Mouse (Mus musculus) stomach, postnatal 0 days (tissue): ENCODE measurements at regions not wholly inside any gene's neighbourhood (a gene's known extent, or its start where the extent isn't known, plus 50 kb on each side); places are given as distances from the start of the nearest gene placed in this dataset.

ENCODE experiments used
- ATAC-seq: fragments of 200-750 bp; cut with Nextera tagmentation; 2 replicates; pipeline ENCODE4 v1.8.0; 2017; ENCODE audit not compliant: low FRiP score, low TSS enrichment
- DNase-seq: peaks from one replicate; pipeline ENCODE4 v3.0.0-alpha.2; 2016; ENCODE audit warnings: low spot score
- H3K27ac ChIP-seq: fragments of 300-500 bp; sonication (generic); replicated peaks from 2 replicates; pipeline ENCODE4 v1.5.1; 2014; ENCODE audit warnings: mild to moderate bottlenecking, control low read depth
- H3K27me3 ChIP-seq: fragments of 300-500 bp; sonication (generic); 2 replicates; pipeline ENCODE4 v1.6.1; 2014; ENCODE audit warnings: low read length; ENCODE audit not compliant: control insufficient read depth, insufficient read depth
- H3K36me3 ChIP-seq: fragments of 300-500 bp; sonication (generic); 2 replicates; pipeline ENCODE4 v1.6.1; 2014; ENCODE audit warnings: low read length, mixed read lengths; ENCODE audit not compliant: control insufficient read depth, insufficient read depth
- H3K4me1 ChIP-seq: fragments of 300-500 bp; sonication (generic); replicated peaks from 2 replicates; pipeline ENCODE4 v1.6.1; 2014; ENCODE audit warnings: antibody characterized with exemption; ENCODE audit not compliant: control insufficient read depth, insufficient read depth
- H3K4me2 ChIP-seq: fragments of 300-500 bp; sonication (generic); replicated peaks from 2 replicates; pipeline ENCODE4 v1.6.1; 2014; ENCODE audit warnings: low read depth, mild to moderate bottlenecking, control low read depth, moderate library complexity
- H3K4me3 ChIP-seq: fragments of 300-500 bp; sonication (generic); 2 replicates; pipeline ENCODE4 v1.5.1; 2014; ENCODE audit warnings: low read depth, low read length, control low read depth
- H3K9ac ChIP-seq: fragments of 300-500 bp; sonication (generic); 2 replicates; pipeline ENCODE4 v1.6.1; 2014; ENCODE audit warnings: mild to moderate bottlenecking, low read length, control low read depth, mixed read lengths
- H3K9me3 ChIP-seq: fragments of 300-500 bp; sonication (generic); 2 replicates; pipeline ENCODE4 v1.6.1; 2016; ENCODE audit warnings: low read length; ENCODE audit not compliant: control insufficient read depth
- CTCF ChIP-seq: IDR thresholded peaks from 2 replicates; pipeline ENCODE4 v1.5.1; 2016; ENCODE audit warnings: antibody characterized with exemption, low read depth, mild to moderate bottlenecking, moderate library complexity
- EP300 ChIP-seq: optimal IDR thresholded peaks from 2 replicates; pipeline ENCODE3; 2016; ENCODE audit warnings: antibody characterized with exemption
- WGBS: fragments of 180-500 bp; shearing (Covaris S2); extraction: QIAGEN DNeasy Blood & Tissue Kit; methylation state at CpG from one replicate; pipeline ENCODE4 v1.1.7; 2014; 5-methylcytosine and 5-hydroxymethylcytosine counted together

GRCm38 (mm10) chr17:85927261-85927660 lies 217.7 kb downstream of the Srbd1 start:
- TF ChIP-seq EP300 (no peak), CTCF (no peak)
- Histone ChIP-seq H3K4me1 (no peaks in the 10 kb centered on the region), H3K4me3 (no peak overlapping the region), H3K9me3 (no peaks in the 10 kb centered on the region), H3K36me3 (no peaks in the 10 kb centered on the region), H3K9ac (no peak overlapping the region), H3K4me2 (no peak overlapping the region), H3K27me3 (no peaks in the 10 kb centered on the region), H3K27ac (no peak overlapping the region)
- 65% methylated on average over 9 of the region's 9 CpGs for WGBS
- ATAC-seq (no peak), DNase-seq (no peak)

GRCm38 (mm10) chr17:85926044-85926443 lies 218.9 kb downstream of the Srbd1 start:
- H3K27me3 ChIP-seq = no peaks in the 10 kb centered on the region
- WGBS = 87% methylated on average over 4 of the region's 4 CpGs
- no peaks in the 10 kb centered on the region; the same call in 1 of the 2 replicates for H3K4me1 ChIP-seq
- DNase-seq (no peak), ATAC-seq (no peak)
- no peaks in the 10 kb centered on the region for H3K36me3 ChIP-seq
- no peak overlapping the region for H3K4me2 ChIP-seq
- no peak overlapping the region for H3K9ac ChIP-seq
- H3K4me3 ChIP-seq = no peak overlapping the region
- no peak for TF ChIP-seq CTCF
- no peak for TF ChIP-seq EP300
- H3K9me3 ChIP-seq = no peaks in the 10 kb centered on the region
- no peak overlapping the region for H3K27ac ChIP-seq

- no peak for TF ChIP-seq EP300
- no peak for TF ChIP-seq CTCF
- H3K4me3 ChIP-seq = no peak overlapping the region
- H3K4me1 ChIP-seq = no peaks in the 10 kb centered on the region; the same call in 1 of the 2 replicates
- peak; percentile 23 for DNase-seq
- WGBS = 34% methylated on average over 8 of the region's 8 CpGs
- H3K27me3 ChIP-seq = no peaks in the 10 kb centered on the region
- ATAC-seq = no peak
- H3K36me3 ChIP-seq = no peaks in the 10 kb centered on the region
- H3K27ac ChIP-seq = no peak overlapping the region
- H3K4me2 ChIP-seq = no peak overlapping the region
- no peaks in the 10 kb centered on the region for H3K9me3 ChIP-seq
- H3K9ac ChIP-seq = no peak overlapping the region
Measured at GRCm38 (mm10) chr17:85921219-85921673, 223.7 kb downstream of the Srbd1 start.

GRCm38 (mm10) chr17:85919868-85920267 lies 225.1 kb downstream of the Srbd1 start:
- H3K27me3 ChIP-seq = no peaks in the 10 kb centered on the region
- H3K9me3 ChIP-seq = no peaks in the 10 kb centered on the region
- 54% methylated on average over 7 of the region's 7 CpGs for WGBS
- no peaks in the 10 kb centered on the region; the same call in 1 of the 2 replicates for H3K4me1 ChIP-seq
- no peak for TF ChIP-seq CTCF
- no peak for TF ChIP-seq EP300
- no peak overlapping the region for H3K4me3 ChIP-seq
- no peak overlapping the region for H3K27ac ChIP-seq
- no peak overlapping the region for H3K4me2 ChIP-seq
- H3K9ac ChIP-seq = no peak overlapping the region
- H3K36me3 ChIP-seq = no peaks in the 10 kb centered on the region
- ATAC-seq = no peak
- no peak for DNase-seq

GRCm38 (mm10) chr17:85915870-85916269 lies 227.8 kb upstream of the Six2 start:
- TF ChIP-seq EP300 = no peak
- no peak for TF ChIP-seq CTCF
- Histone ChIP-seq H3K27me3 (no peaks in the 10 kb centered on the region), H3K4me3 (no peak overlapping the region), H3K4me2 (no peak overlapping the region), H3K9me3 (no peaks in the 10 kb centered on the region), H3K36me3 (no peaks in the 10 kb centered on the region), H3K4me1 (no peaks in the 10 kb centered on the region), H3K9ac (no peak overlapping the region), H3K27ac (no peak overlapping the region)
- WGBS = 93% methylated on average over 3 of the region's 3 CpGs
- no peak for ATAC-seq
- no peak for DNase-seq

GRCm38 (mm10) chr17:85914062-85914461 lies 226.0 kb upstream of the Six2 start:
- Histone ChIP-seq H3K9me3 (no peaks in the 10 kb centered on the region), H3K36me3 (no peaks in the 10 kb centered on the region), H3K9ac (no peak overlapping the region), H3K4me3 (no peak overlapping the region), H3K4me2 (no peak overlapping the region), H3K27ac (no peak overlapping the region), H3K27me3 (no peaks in the 10 kb centered on the region), H3K4me1 (no peaks in the 10 kb centered on the region)
- TF ChIP-seq EP300 (no peak), CTCF (no peak)
- DNase-seq = no peak
- 61% methylated on average over 6 of the region's 6 CpGs for WGBS
- no peak for ATAC-seq
